Mouse (Mus musculus) limb, embryonic 11.5 days (tissue): Measurements from ENCODE around the gene Gins3. TPM values are rescaled to one million over a fixed set of nuclear protein-coding genes. Genes with fewer than 3 reads are reported as not detected.

Source experiments
- ATAC-seq: fragments of 200-750 bp; cut with Nextera tagmentation; 2 replicates; pipeline ENCODE4 v1.8.0; 2017; ENCODE audit warnings: low read depth; ENCODE audit not compliant: insufficient number of reproducible peaks, low FRiP score, low TSS enrichment
- DNase-seq: peaks from one replicate; pipeline ENCODE4 v3.0.0-alpha.2; 2015; ENCODE audit warnings: low spot score
- H3K27ac ChIP-seq: fragments of 300-500 bp; sonication (generic); replicated peaks from 2 replicates; pipeline ENCODE4 v1.5.1; 2014; ENCODE audit warnings: low read depth, mild to moderate bottlenecking, low read length
- H3K27me3 ChIP-seq: fragments of 300-500 bp; sonication (generic); 2 replicates; pipeline ENCODE4 v1.6.1; 2014; ENCODE audit warnings: mild to moderate bottlenecking, low read length, mixed read lengths; ENCODE audit not compliant: control insufficient read depth, insufficient read depth
- H3K36me3 ChIP-seq: fragments of 300-500 bp; sonication (generic); 2 replicates; pipeline ENCODE4 v1.6.1; 2014; ENCODE audit warnings: mild to moderate bottlenecking, low read length, moderate library complexity, mixed read lengths; ENCODE audit not compliant: control insufficient read depth, insufficient read depth
- H3K4me1 ChIP-seq: fragments of 300-500 bp; sonication (generic); 2 replicates; pipeline ENCODE4 v1.6.1; 2014; ENCODE audit warnings: low read length, mixed read lengths; ENCODE audit not compliant: control insufficient read depth, insufficient read depth
- H3K4me2 ChIP-seq: fragments of 300-500 bp; sonication (generic); 2 replicates; pipeline ENCODE4 v1.6.1; 2014; ENCODE audit warnings: low read depth, mild to moderate bottlenecking, moderate library complexity; ENCODE audit not compliant: severe bottlenecking
- H3K4me3 ChIP-seq: fragments of 300-500 bp; sonication (generic); 2 replicates; pipeline ENCODE4 v1.5.1; 2014; ENCODE audit warnings: low read depth, low read length
- H3K9ac ChIP-seq: fragments of 300-500 bp; sonication (generic); 2 replicates; pipeline ENCODE4 v1.6.1; 2014; ENCODE audit warnings: mild to moderate bottlenecking, low read length
- H3K9me3 ChIP-seq: fragments of 300-500 bp; sonication (generic); 2 replicates; pipeline ENCODE4 v1.6.1; 2016; ENCODE audit warnings: low read length; ENCODE audit not compliant: control insufficient read depth
- WGBS: fragments of 180-500 bp; shearing (Covaris S2); extraction: QIAGEN DNeasy Blood & Tissue Kit; methylation state at CpG from one replicate; pipeline ENCODE4 v1.1.7; 2014; 5-methylcytosine and 5-hydroxymethylcytosine counted together
- polyA plus RNA-seq: library from polyadenylated mRNA; unstranded; fragments of >200 nt; fragmentation: Nextera tagmentation; extraction: Ambion mirVana; gene quantifications from 2 replicates; pipeline ENCODE4 v1.2.1, GENCODE M21; 2014

Gins3 gene
- polyA plus RNA-seq, 1 experiment from 2014 or later: 33.6 TPM

DNA sequence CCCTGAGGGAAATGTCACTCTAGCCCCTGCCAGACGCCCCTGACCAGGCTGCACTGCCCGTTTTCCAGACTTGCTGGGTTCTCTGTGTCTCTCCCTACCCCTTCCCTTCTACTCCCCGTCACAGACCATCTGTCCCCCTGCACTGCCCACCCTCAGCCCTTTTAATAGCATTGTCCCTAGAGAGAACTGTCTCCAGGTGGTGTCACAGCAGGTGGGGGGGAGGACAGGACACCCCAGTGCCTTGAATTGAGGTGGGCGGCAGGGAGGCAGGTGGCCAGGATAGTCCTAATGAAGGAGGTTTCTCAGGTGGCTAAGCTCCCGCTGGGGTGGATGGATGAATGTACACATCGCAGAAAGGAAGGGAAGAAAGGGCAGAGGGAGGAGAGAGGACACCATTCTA, 61.4 kb downstream of the Gins3 start:
- H3K27ac ChIP-seq: no peak overlapping the region
- no peak overlapping the region for H3K9ac ChIP-seq
- no peaks in the 10 kb centered on the region for H3K9me3 ChIP-seq
- 18% methylated on average over 6 of the region's 6 CpGs for WGBS
- H3K4me1 ChIP-seq: no peaks in the 10 kb centered on the region
- H3K4me2 ChIP-seq: no peak overlapping the region
- H3K4me3 ChIP-seq: no peak overlapping the region
- H3K36me3 ChIP-seq: no peaks in the 10 kb centered on the region
- no peak for DNase-seq
- no peak for ATAC-seq
- peaks cover 12% of the 10 kb centered on the region; the same call in 1 of the 2 replicates for H3K27me3 ChIP-seq

Other genes with a start within 250 kb of the Gins3 start
- 142 and 143 TPM in 2 replicates for gene Cfap20, start 198.6 kb upstream of the Gins3 start, polyA plus RNA-seq
- gene Csnk2a2, start 143.4 kb upstream of the Gins3 start, polyA plus RNA-seq: 17.5 and 19.4 TPM in 2 replicates
- gene Ccdc113, start 99.4 kb upstream of the Gins3 start, polyA plus RNA-seq: not detected in 2 replicates
- gene Prss54, start 57.1 kb upstream of the Gins3 start, polyA plus RNA-seq: not detected in 2 replicates
- 8.7 and 11.3 TPM in 2 replicates for gene Ndrg4, start 43.5 kb downstream of the Gins3 start, polyA plus RNA-seq
- gene Setd6, start 82.4 kb downstream of the Gins3 start, polyA plus RNA-seq: 17.8 and 19.7 TPM in 2 replicates
- 137 and 154 TPM in 2 replicates for gene Cnot1, start 174.0 kb downstream of the Gins3 start, polyA plus RNA-seq
- 421 and 443 TPM in 2 replicates for gene Sap18b, start 191.9 kb downstream of the Gins3 start, polyA plus RNA-seq
- gene Slc38a7, start 220.1 kb downstream of the Gins3 start, polyA plus RNA-seq: 13.8 and 14.8 TPM in 2 replicates